In the genomic region with DNA sequence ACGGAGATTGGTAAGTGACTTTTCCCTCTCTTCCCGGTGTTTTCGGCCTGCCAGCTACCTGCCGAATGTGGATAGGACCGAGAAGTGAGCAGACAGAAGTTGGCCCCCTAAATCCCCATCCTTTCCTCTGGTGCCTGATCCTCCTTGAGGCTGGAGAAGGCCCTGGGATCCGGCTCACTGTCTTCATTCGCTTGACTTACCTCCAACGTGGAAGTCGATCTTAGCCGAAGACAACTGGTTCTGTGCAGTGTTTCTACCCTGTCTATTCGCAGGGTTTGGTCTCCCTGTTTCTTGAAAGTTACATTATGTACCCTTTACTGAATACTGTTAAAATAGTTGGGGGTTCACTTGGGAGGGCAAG, we compare ENCODE assay signal across 8 mouse cellular contexts. TPM values are rescaled to one million over a fixed set of nuclear protein-coding genes. Genes with fewer than 3 reads are reported as not detected.
DNase-seq lines count a peak whose midpoint lies in the region; ATAC-seq lines count a peak whose summit lies in the region.

No protein-coding gene starts in this region.

- no peaks in the 10 kb centered on the region for H3K9me3 ChIP-seq in lung, embryonic 15.5 days
- H3K9me3 ChIP-seq in limb, embryonic 13.5 days, result no peaks in the 10 kb centered on the region

- H3K27ac ChIP-seq in lung, embryonic 15.5 days, result peak overlapping the region; percentile 47; the same call in 1 of the 2 replicates
- peak overlapping the region; percentile 59 for H3K27ac ChIP-seq in limb, embryonic 13.5 days

- ATAC-seq in lung, embryonic 15.5 days (ENCODE audit: borderline replicate concordance, extremely low read depth, low FRiP score, low TSS enrichment), result peak; percentile 72
- ATAC-seq in erythroblast, adult 5-6 weeks (replicated peaks; ENCODE audit: low FRiP score, poor library complexity, severe bottlenecking), result peak; percentile 79
- peak; percentile 70 for ATAC-seq in limb, embryonic 13.5 days (ENCODE audit: low FRiP score, low read depth)
- ATAC-seq in neutrophil, adult 5-6 weeks (ENCODE audit: extremely low read depth, insufficient number of reproducible peaks, low FRiP score, poor library complexity, severe bottlenecking), result 0 out of 2 replicates have a peak, but pooled peaks have one; percentile 22
- ATAC-seq in inflammation-experienced regulatory T-cells, adult 6 months, result no peak

- peak overlapping the region; percentile 57 for H3K4me2 ChIP-seq in lung, embryonic 15.5 days
- peak overlapping the region; percentile 72 for H3K4me2 ChIP-seq in limb, embryonic 13.5 days (replicated peaks)

- H3K4me1 ChIP-seq in lung, embryonic 15.5 days, result peaks cover 6% of the 10 kb centered on the region; the same call in 1 of the 2 replicates
- H3K4me1 ChIP-seq in limb, embryonic 13.5 days, result peaks cover 5% of the 10 kb centered on the region

- peak overlapping the region; percentile 87 for H3K9ac ChIP-seq in lung, embryonic 15.5 days
- peak overlapping the region; percentile 89 for H3K9ac ChIP-seq in limb, embryonic 13.5 days

- H3K27me3 ChIP-seq in lung, embryonic 15.5 days, result no peaks in the 10 kb centered on the region
- H3K27me3 ChIP-seq in limb, embryonic 13.5 days, result no peaks in the 10 kb centered on the region

- H3K4me3 ChIP-seq in lung, embryonic 15.5 days, result peak overlapping the region; percentile 83
- H3K4me3 ChIP-seq in limb, embryonic 13.5 days, result peak overlapping the region; percentile 96

- DNase-seq in lung, adult 18-20 months, result no peak
- DNase-seq in cerebellum, postnatal 4 days (ENCODE audit: low spot score in 2 of 2), result no peak
- DNase-seq in gastrocnemius, adult 18-20 months (ENCODE audit: low spot score), result no peak

- 0% methylated on average over 11 of the region's 11 CpGs for WGBS in lung, embryonic 15.5 days
- WGBS in limb, embryonic 13.5 days, result under 1% methylated on average over 11 of the region's 11 CpGs

- no peaks in the 10 kb centered on the region for H3K36me3 ChIP-seq in lung, embryonic 15.5 days
- no peaks in the 10 kb centered on the region for H3K36me3 ChIP-seq in limb, embryonic 13.5 days

RNA-seq across cellular contexts. Expression of a gene that starts 0.3 kb away (rescaled TPM):
- polyA plus RNA-seq in lung, embryonic 15.5 days (2015; fragmentation: Nextera tagmentation; extraction: Ambion mirVana), result 9.3 and 10.3 TPM in 2 replicates
- 3.1 TPM in 1 of 2 replicates, not detected in the other for total RNA-seq in erythroblast, adult 5-6 weeks (2015; ENCODE audit: low replicate concordance)
- 0.28 and 0.51 TPM in 2 replicates for total RNA-seq in erythroblast, adult 5-6 weeks (2017; ENCODE audit: low replicate concordance)
- polyA plus RNA-seq in limb, embryonic 13.5 days (2015; fragmentation: Nextera tagmentation; extraction: Ambion mirVana), result 11.1 and 13.1 TPM in 2 replicates
- 3.2 and 5.0 TPM in 2 replicates for total RNA-seq in neutrophil, adult 5-6 weeks (2017)
- 1 to 10 TPM; 2.7 to 3.5 (median 3.1) TPM for polyA plus RNA-seq in inflammation-experienced regulatory T-cells, adult 6 months (2017; shearing (Covaris generic))
- total RNA-seq in gastrocnemius, adult 18-20 months (2021), result 1 to 10 TPM; 5.3 to 5.5 TPM

RNA-seq across cellular contexts. Expression of a gene that starts 0.3 kb away (rescaled TPM):
- polyA plus RNA-seq in lung, embryonic 15.5 days (2015; fragmentation: Nextera tagmentation; extraction: Ambion mirVana), result 37.6 and 39.4 TPM in 2 replicates
- 8.2 and 9.4 TPM in 2 replicates for total RNA-seq in erythroblast, adult 5-6 weeks (2015; ENCODE audit: low replicate concordance)
- total RNA-seq in erythroblast, adult 5-6 weeks (2017; ENCODE audit: low replicate concordance), result 12.8 and 14.2 TPM in 2 replicates
- 47.4 and 47.7 TPM in 2 replicates for polyA plus RNA-seq in limb, embryonic 13.5 days (2015; fragmentation: Nextera tagmentation; extraction: Ambion mirVana)
- total RNA-seq in neutrophil, adult 5-6 weeks (2017), result 24.8 and 28.0 TPM in 2 replicates
- 10 to 100 TPM; 26.3 to 39.3 (median 32.1) TPM for polyA plus RNA-seq in inflammation-experienced regulatory T-cells, adult 6 months (2017; shearing (Covaris generic))
- total RNA-seq in gastrocnemius, adult 18-20 months (2021), result 1 to 10 TPM; 9.0 to 9.3 TPM
